Mouse (Mus musculus) embryo, embryonic 11.5 days (tissue): ENCODE data around the gene Trmt1.
"Not testable (repeated sequence)": the region's sequence is repeated elsewhere in the genome, so short reads cannot be mapped to it uniquely, and the experiment has no call there.

Experiments used
- DNase-seq: peaks from one replicate; pipeline ENCODE4 v3.0.0-alpha.2; 2012; ENCODE audit warnings: low read depth, low spot score

Gene Trmt1

GRCm38 (mm10) chr8:84659936-84660818, 25.9 kb upstream of the Trmt1 start:
- no peak for DNase-seq

GRCm38 (mm10) chr8:84660819-84661457, 25.2 kb upstream of the Trmt1 start:
- no peak for DNase-seq

- DNase-seq = no peak
These were observed 24.6 kb upstream of the Trmt1 start for GRCm38 (mm10) chr8:84661458-84661871.

- DNase-seq = no peak
These were observed 24.0 kb upstream of the Trmt1 start for GRCm38 (mm10) chr8:84661961-84662571.

GRCm38 (mm10) chr8:84662581-84663065, 23.5 kb upstream of the Trmt1 start, which contains the start of gene Ier2:
TSS of gene Ier2 (minus strand) at chr8:84662852.
- DNase-seq = peak; percentile 91

- peak; percentile 94 for DNase-seq
These were observed 22.4 kb upstream of the Trmt1 start for GRCm38 (mm10) chr8:84663483-84664327.

- no peak for DNase-seq
These were observed 21.3 kb upstream of the Trmt1 start for GRCm38 (mm10) chr8:84664566-84665384.

GRCm38 (mm10) chr8:84665385-84665893, 20.7 kb upstream of the Trmt1 start:
- DNase-seq = no peak

GRCm38 (mm10) chr8:84668081-84668480, 18.0 kb upstream of the Trmt1 start:
- no peak for DNase-seq

- no peak for DNase-seq
These were observed 17.2 kb upstream of the Trmt1 start for GRCm38 (mm10) chr8:84668731-84669485.

GRCm38 (mm10) chr8:84670295-84671006, 15.7 kb upstream of the Trmt1 start:
- DNase-seq = not testable (repeated sequence)

GRCm38 (mm10) chr8:84677305-84677704, 8.8 kb upstream of the Trmt1 start:
- DNase-seq = no peak

- DNase-seq = no peak
These were observed 4.6 kb upstream of the Trmt1 start for GRCm38 (mm10) chr8:84681476-84681875.

- no peak for DNase-seq
These were observed 3.9 kb upstream of the Trmt1 start for GRCm38 (mm10) chr8:84682257-84682656.

- no peak for DNase-seq
These were observed 1.6 kb upstream of the Trmt1 start for GRCm38 (mm10) chr8:84684537-84684936.

GRCm38 (mm10) chr8:84687003-84687704, 1.0 kb downstream of the Trmt1 start:
- DNase-seq = no peak

GRCm38 (mm10) chr8:84687705-84688100, 1.6 kb downstream of the Trmt1 start, which contains the start of gene Nacc1:
TSS of gene Nacc1 (minus strand) at chr8:84687862.
- DNase-seq = peak; percentile 82
